Mouse (Mus musculus) small intestine, adult 2 months (tissue): ENCODE measurements at regions not wholly inside any gene's neighbourhood (a gene's known extent, or its start where the extent isn't known, plus 50 kb on each side); places are given as distances from the start of the nearest gene placed in this dataset.
A peak's percentile ranks its signal among the peaks of the same experiment; 100 is the strongest.

Experiments
- H3K27ac ChIP-seq: fragments of 200-500 bp; 2 replicates; pipeline ENCODE4 v1.5.1; 2012; ENCODE audit warnings: low read depth, low read length, control low read depth, inconsistent platforms; ENCODE audit not compliant: insufficient read depth
- H3K27me3 ChIP-seq: fragments of 200-500 bp; 2 replicates; pipeline ENCODE4 v1.6.1; 2012; ENCODE audit warnings: mild to moderate bottlenecking, moderate library complexity, low read length, inconsistent platforms; ENCODE audit not compliant: control insufficient read depth, insufficient read depth
- H3K36me3 ChIP-seq: fragments of 200-500 bp; 2 replicates; pipeline ENCODE4 v1.6.1; 2012; ENCODE audit warnings: mild to moderate bottlenecking, low read length, control low read depth, inconsistent platforms; ENCODE audit not compliant: control insufficient read depth, insufficient read depth
- H3K4me1 ChIP-seq: fragments of 200-500 bp; 2 replicates; pipeline ENCODE4 v1.6.1; 2012; ENCODE audit warnings: low read length, inconsistent platforms, mixed read lengths; ENCODE audit not compliant: control insufficient read depth, insufficient read depth, insufficient read length
- H3K4me3 ChIP-seq: fragments of 200-500 bp; 2 replicates; pipeline ENCODE4 v1.5.1; 2012; ENCODE audit warnings: low read depth, mild to moderate bottlenecking, control low read depth, inconsistent platforms, low read length, moderate library complexity
- CTCF ChIP-seq: fragments of 200-500 bp; IDR thresholded peaks from 2 replicates; pipeline ENCODE4 v1.5.1; 2012; ENCODE audit warnings: low read depth, mild to moderate bottlenecking, control low read depth, inconsistent platforms, low read length, moderate library complexity, mixed read lengths; ENCODE audit not compliant: insufficient replicate concordance, insufficient read length; ENCODE audit errors: extremely low read depth
- POLR2A ChIP-seq: fragments of 200-500 bp; IDR thresholded peaks from 2 replicates; pipeline ENCODE4 v1.6.1; 2012; ENCODE audit warnings: low read depth, mild to moderate bottlenecking, control low read depth, inconsistent platforms, low read length, moderate library complexity
- WGBS: fragments of 180-500 bp; shearing (Covaris S2); methylation state at CpG from one replicate; pipeline ENCODE4 v1.1.7; 2018; 5-methylcytosine and 5-hydroxymethylcytosine counted together

DNA sequence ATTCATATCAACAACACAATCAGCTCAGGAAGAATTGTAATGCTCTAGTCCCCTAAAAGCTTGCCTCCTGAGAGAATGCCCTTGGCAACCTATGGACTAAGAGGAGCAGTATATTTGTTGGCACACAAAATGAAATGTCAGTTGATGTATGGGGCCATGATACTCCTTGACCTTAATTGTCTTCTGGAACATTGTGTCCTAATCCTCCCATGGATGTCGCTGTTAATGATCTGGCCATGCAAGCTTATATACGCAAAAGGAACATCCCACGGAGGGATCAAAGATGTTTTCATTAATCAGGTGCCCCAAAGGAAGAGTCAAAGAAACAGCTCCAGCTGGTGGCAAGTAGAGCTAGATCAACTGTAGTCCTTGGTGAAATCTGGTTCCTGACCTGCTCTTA is 178.0 kb downstream of the Mid1ip1 start:
- H3K27ac ChIP-seq: no peak overlapping the region
- WGBS: 92% methylated on average over 3 of the region's 3 CpGs
- H3K4me3 ChIP-seq: no peak overlapping the region
- no peaks in the 10 kb centered on the region for H3K4me1 ChIP-seq
- no peaks in the 10 kb centered on the region for H3K36me3 ChIP-seq
- TF ChIP-seq CTCF: no peak
- no peak for TF ChIP-seq POLR2A
- H3K27me3 ChIP-seq: no peaks in the 10 kb centered on the region

DNA sequence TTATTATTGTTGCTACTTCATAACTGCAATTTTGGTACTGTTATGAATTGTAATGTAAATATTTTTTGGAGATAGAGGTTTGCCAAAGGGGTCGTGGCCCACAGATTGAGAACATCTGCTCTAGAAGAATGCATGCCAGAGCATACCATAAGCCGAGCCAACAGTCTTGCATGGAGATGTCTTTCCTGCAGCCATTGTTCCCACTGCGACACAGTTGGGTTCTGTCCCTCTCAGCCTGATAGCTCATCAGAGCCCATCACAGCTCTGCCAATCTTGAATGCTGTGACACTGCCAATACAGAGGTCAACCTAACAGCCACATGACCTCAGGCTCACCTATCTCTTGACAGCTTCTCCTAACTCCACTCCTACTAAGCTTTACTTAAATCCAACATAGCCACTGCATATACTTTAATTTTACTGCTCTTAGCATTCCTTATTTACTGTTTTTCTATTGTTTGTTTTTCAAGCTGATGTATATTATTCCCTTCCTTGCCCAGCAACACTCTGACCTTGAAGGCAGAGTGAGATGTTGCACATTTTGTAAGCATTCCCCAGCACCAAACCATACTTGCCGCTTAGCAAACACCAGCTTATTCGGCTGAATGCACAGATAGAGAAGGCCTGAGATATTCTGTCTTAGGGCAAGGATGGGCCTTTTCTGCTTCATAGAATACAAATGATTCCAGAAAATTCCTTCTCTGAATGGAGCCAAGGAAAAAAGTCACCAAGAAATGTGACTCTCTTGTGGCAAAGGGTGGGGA is 181.6 kb downstream of the Mid1ip1 start:
- no peaks in the 10 kb centered on the region for H3K27me3 ChIP-seq
- no peak overlapping the region for H3K4me3 ChIP-seq
- H3K4me1 ChIP-seq: no peaks in the 10 kb centered on the region
- H3K27ac ChIP-seq: no peak overlapping the region
- TF ChIP-seq CTCF (no peak), POLR2A (no peak)
- 85% methylated on average over 5 of the region's 5 CpGs for WGBS
- H3K36me3 ChIP-seq: no peaks in the 10 kb centered on the region

DNA sequence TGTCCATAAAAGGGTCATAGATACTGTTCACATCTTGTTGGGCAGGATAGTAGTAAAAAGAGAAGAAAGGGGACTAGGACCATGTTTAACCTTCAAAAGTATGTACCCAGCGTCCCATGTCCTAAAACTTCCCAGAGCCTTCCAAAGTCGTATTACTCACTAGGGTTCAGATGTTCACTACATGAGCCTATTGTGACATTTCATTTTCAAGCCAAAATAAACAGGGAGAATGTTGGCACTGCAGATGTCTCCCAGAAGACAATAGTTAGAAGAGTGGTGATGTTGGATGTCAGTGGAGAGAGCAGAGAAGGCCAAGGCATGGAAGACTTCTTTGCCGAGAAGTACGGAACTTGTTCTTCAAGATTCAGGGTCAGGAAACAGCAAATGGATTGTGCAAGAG is 187.9 kb downstream of the Mid1ip1 start:
- TF ChIP-seq POLR2A (no peak), CTCF (no peak)
- Histone ChIP-seq H3K27ac (no peak overlapping the region), H3K27me3 (no peaks in the 10 kb centered on the region), H3K4me3 (no peak overlapping the region), H3K4me1 (peaks cover 2% of the 10 kb centered on the region; the same call in 1 of the 2 replicates), H3K36me3 (no peaks in the 10 kb centered on the region)
- WGBS: 81% methylated on average over 4 of the region's 4 CpGs

DNA sequence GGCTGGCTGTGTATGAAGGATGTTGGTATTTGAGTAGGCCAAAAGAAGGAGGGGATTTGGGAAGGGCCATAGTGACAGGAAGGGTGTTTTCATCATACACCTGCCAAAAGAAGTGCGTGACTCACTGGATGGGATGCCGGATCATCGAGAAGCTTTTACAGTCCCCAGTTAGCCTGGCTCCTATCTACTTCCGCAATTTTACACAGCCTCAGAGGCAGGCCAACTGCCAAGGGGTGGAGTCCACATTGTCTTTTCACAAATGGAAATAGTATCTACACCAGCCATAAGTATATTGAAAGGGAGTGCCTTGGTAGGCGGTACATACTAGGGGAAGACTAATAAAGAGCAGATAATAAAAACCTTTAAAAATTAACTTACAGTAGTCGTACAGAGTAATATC is 189.3 kb downstream of the Mid1ip1 start:
- Histone ChIP-seq H3K4me3 (no peak overlapping the region), H3K27ac (peak overlapping the region; percentile 53; the same call in 1 of the 2 replicates), H3K27me3 (no peaks in the 10 kb centered on the region), H3K4me1 (peaks cover 2% of the 10 kb centered on the region; the same call in 1 of the 2 replicates), H3K36me3 (no peaks in the 10 kb centered on the region)
- no peak for TF ChIP-seq POLR2A
- no peak for TF ChIP-seq CTCF
- WGBS: 30% methylated on average over 6 of the region's 6 CpGs

DNA sequence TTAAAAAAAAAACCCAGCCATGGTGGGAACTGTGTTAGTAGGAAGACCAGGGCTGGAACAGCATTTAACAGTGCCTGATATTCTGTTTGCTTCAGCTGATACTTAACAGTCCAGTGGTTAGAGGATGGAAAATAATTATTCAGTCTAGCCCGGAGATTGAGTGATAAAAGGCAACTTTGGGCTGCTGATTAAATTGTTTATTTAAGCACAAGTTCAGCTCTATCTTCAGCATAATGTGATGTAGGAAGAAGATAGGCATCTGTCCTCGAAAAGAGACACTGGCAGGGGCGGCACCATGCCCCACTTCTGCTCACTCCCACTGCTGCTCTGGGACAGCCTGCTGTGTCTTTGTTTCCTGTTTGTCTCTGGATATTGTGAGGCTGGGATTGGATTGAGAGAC is 190.1 kb downstream of the Mid1ip1 start:
- no peaks in the 10 kb centered on the region for H3K36me3 ChIP-seq
- H3K27ac ChIP-seq: peak overlapping the region; percentile 81
- H3K4me3 ChIP-seq: no peak overlapping the region
- H3K4me1 ChIP-seq: peaks cover 2% of the 10 kb centered on the region; the same call in 1 of the 2 replicates
- WGBS: 32% methylated on average over 3 of the region's 3 CpGs
- H3K27me3 ChIP-seq: no peaks in the 10 kb centered on the region
- no peak for TF ChIP-seq CTCF
- no peak for TF ChIP-seq POLR2A

DNA sequence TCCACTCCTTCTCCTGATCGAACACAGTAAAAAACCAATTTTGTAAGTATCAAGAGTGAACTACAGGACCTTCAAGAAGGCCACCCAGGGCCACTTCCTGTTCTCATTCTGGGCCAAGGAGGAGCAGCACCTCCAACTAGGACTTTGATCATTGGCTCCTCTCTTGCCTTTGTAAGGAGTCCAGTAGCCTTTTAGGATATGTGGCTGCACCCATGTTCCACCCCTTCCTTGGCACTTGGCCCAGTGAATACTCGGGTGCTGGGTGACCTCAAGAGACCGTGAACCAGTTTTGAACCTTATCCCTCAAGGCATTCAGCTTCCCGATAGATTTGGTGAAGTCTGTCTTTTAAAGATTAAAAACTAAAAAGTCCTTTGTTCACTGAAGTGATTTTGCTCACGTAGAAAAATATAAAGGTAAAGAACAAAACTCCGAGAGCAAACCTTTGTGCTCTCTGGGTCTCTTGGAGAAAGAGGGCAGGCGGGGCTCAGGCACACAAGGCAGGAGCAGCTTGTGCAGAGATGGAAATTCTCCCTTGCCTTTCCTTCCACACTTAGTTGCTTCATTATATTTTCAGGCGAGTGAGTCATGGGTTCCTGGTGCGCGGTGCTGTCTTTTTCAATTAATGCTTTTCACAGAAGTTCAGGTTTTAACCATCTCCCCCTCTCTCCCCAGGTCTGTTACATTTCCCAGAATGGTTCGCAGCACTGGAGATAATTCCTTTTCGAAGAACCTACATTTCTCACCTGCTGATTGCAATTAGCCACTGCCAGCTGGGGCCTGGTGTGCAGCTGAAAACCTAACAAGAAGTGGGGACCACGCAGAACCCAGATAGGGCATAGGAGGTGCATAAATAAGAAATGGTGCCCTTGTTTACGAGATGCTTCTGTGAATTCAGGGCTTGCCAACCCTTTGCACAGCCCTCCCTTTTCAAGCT is 196.6 kb downstream of the Mid1ip1 start:
- peak overlapping the region; percentile 20; the same call in 1 of the 2 replicates for H3K27ac ChIP-seq
- peaks cover 9% of the 10 kb centered on the region; the same call in 1 of the 2 replicates for H3K4me1 ChIP-seq
- no peak for TF ChIP-seq POLR2A
- TF ChIP-seq CTCF: no peak
- H3K36me3 ChIP-seq: no peaks in the 10 kb centered on the region
- no peaks in the 10 kb centered on the region for H3K27me3 ChIP-seq
- no peak overlapping the region for H3K4me3 ChIP-seq
- WGBS: 49% methylated on average over 14 of the region's 14 CpGs
